Mouse (Mus musculus) kidney, embryonic 14.5 days (tissue): ENCODE data around the gene Bcl2a1c. TPM values are rescaled to one million over a fixed set of nuclear protein-coding genes. Genes with fewer than 3 reads are reported as not detected.
"Not testable (repeated sequence)": the region's sequence is repeated elsewhere in the genome, so short reads cannot be mapped to it uniquely, and the experiment has no call there.

ENCODE experiments used
- ATAC-seq: fragments of 200-750 bp; cut with Nextera tagmentation; 2 replicates; pipeline ENCODE4 v1.8.0; 2017; ENCODE audit warnings: moderate number of reproducible peaks, mild to moderate bottlenecking, moderate TSS enrichment, moderate library complexity; ENCODE audit not compliant: low FRiP score, low TSS enrichment
- H3K27ac ChIP-seq: fragments of 300-500 bp; sonication (generic); 2 replicates; pipeline ENCODE4 v1.5.1; 2014; ENCODE audit warnings: low read depth, mild to moderate bottlenecking, low read length, moderate library complexity, mixed read lengths
- H3K27me3 ChIP-seq: fragments of 300-500 bp; sonication (generic); 2 replicates; pipeline ENCODE4 v1.6.1; 2014; ENCODE audit warnings: mild to moderate bottlenecking, low read length; ENCODE audit not compliant: control insufficient read depth, insufficient read depth
- H3K36me3 ChIP-seq: fragments of 300-500 bp; sonication (generic); 2 replicates; pipeline ENCODE4 v1.6.1; 2014; ENCODE audit warnings: low read length, mixed read lengths; ENCODE audit not compliant: control insufficient read depth, insufficient read depth
- H3K4me1 ChIP-seq: fragments of 300-500 bp; sonication (generic); 2 replicates; pipeline ENCODE4 v1.6.1; 2014; ENCODE audit warnings: low read length, mixed read lengths; ENCODE audit not compliant: control insufficient read depth, insufficient read depth
- H3K4me2 ChIP-seq: fragments of 300-500 bp; sonication (generic); replicated peaks from 2 replicates; pipeline ENCODE4 v1.6.1; 2014; ENCODE audit warnings: low read depth, mild to moderate bottlenecking, low read length
- H3K4me3 ChIP-seq: fragments of 300-500 bp; sonication (generic); 2 replicates; pipeline ENCODE4 v1.5.1; 2014; ENCODE audit warnings: mild to moderate bottlenecking, low read length
- H3K9ac ChIP-seq: fragments of 300-500 bp; sonication (generic); 2 replicates; pipeline ENCODE4 v1.6.1; 2014; ENCODE audit warnings: low read depth, mild to moderate bottlenecking, low read length, moderate library complexity
- H3K9me3 ChIP-seq: fragments of 300-500 bp; sonication (generic); 2 replicates; pipeline ENCODE4 v1.6.1; 2016; ENCODE audit warnings: low read length; ENCODE audit not compliant: control insufficient read depth
- WGBS: fragments of 180-500 bp; shearing (Covaris S2); extraction: QIAGEN DNeasy Blood & Tissue Kit; methylation state at CpG from one replicate; pipeline ENCODE4 v1.1.7; 2014; 5-methylcytosine and 5-hydroxymethylcytosine counted together
- polyA plus RNA-seq: library from polyadenylated mRNA; unstranded; fragments of >200 nt; fragmentation: Nextera tagmentation; extraction: Ambion mirVana; gene quantifications from 2 replicates; pipeline ENCODE4 v1.2.1, GENCODE M21; 2014

Bcl2a1c gene
- not detected in 2 replicates for polyA plus RNA-seq

- H3K9ac ChIP-seq, H3K27ac ChIP-seq, H3K4me3 ChIP-seq, ATAC-seq, H3K9me3 ChIP-seq, H3K27me3 ChIP-seq, H3K36me3 ChIP-seq, H3K4me2 ChIP-seq, H3K4me1 ChIP-seq: not testable (repeated sequence)
- 65% methylated on average over 9 of the region's 9 CpGs for WGBS
These were observed at the start of gene Bcl2a1c for GRCm38 (mm10) chr9:114329855-114330254. Gene Bcl2a1c (plus strand): TSS chr9:114330135.

- not testable (repeated sequence) for H3K27ac ChIP-seq, H3K9ac ChIP-seq, H3K4me3 ChIP-seq, H3K27me3 ChIP-seq, H3K4me2 ChIP-seq, H3K36me3 ChIP-seq, ATAC-seq, H3K4me1 ChIP-seq, H3K9me3 ChIP-seq
These were observed 24.0 kb upstream of the Bcl2a1c start for GRCm38 (mm10) chr9:114305957-114306356.

GRCm38 (mm10) chr9:114311752-114312151, 18.2 kb upstream of the Bcl2a1c start:
- H3K27me3 ChIP-seq, ATAC-seq, H3K9me3 ChIP-seq, H3K9ac ChIP-seq, H3K4me3 ChIP-seq, H3K36me3 ChIP-seq, H3K4me1 ChIP-seq, H3K4me2 ChIP-seq, H3K27ac ChIP-seq: not testable (repeated sequence)
- WGBS: 88% methylated on average over 2 of the region's 2 CpGs

GRCm38 (mm10) chr9:114318021-114318420, 11.9 kb upstream of the Bcl2a1c start:
- Histone ChIP-seq H3K9me3 (no peaks in the 10 kb centered on the region), H3K4me1 (no peaks in the 10 kb centered on the region), H3K4me3 (no peak overlapping the region), H3K4me2 (no peak overlapping the region), H3K27ac (no peak overlapping the region), H3K27me3 (no peaks in the 10 kb centered on the region), H3K9ac (no peak overlapping the region), H3K36me3 (no peaks in the 10 kb centered on the region)
- ATAC-seq: peak; percentile 35; the same call in 1 of the 2 replicates
- 7% methylated on average over 2 of the region's 2 CpGs for WGBS

- Histone ChIP-seq H3K4me3 (no peak overlapping the region), H3K9me3 (no peaks in the 10 kb centered on the region), H3K27ac (no peak overlapping the region), H3K9ac (no peak overlapping the region), H3K27me3 (no peaks in the 10 kb centered on the region), H3K36me3 (no peaks in the 10 kb centered on the region), H3K4me1 (no peaks in the 10 kb centered on the region), H3K4me2 (no peak overlapping the region)
- WGBS: 64% methylated on average over 3 of the region's 3 CpGs
- no peak for ATAC-seq
These were observed 3.8 kb upstream of the Bcl2a1c start for GRCm38 (mm10) chr9:114326011-114326748.

- H3K4me1 ChIP-seq, H3K9me3 ChIP-seq, H3K4me2 ChIP-seq, H3K36me3 ChIP-seq, H3K27ac ChIP-seq, ATAC-seq, H3K27me3 ChIP-seq, H3K4me3 ChIP-seq, H3K9ac ChIP-seq: not testable (repeated sequence)
These were observed 1.6 kb upstream of the Bcl2a1c start for GRCm38 (mm10) chr9:114328332-114328731.

GRCm38 (mm10) chr9:114367783-114368470, 38.0 kb downstream of the Bcl2a1c start:
- H3K27ac ChIP-seq: no peak overlapping the region
- no peaks in the 10 kb centered on the region for H3K27me3 ChIP-seq
- H3K4me3 ChIP-seq: peak overlapping the region; percentile 50
- H3K9me3 ChIP-seq: no peaks in the 10 kb centered on the region
- peak overlapping the region; percentile 61 for H3K9ac ChIP-seq
- peak; percentile 89 for ATAC-seq
- no peaks in the 10 kb centered on the region for H3K36me3 ChIP-seq
- peak overlapping the region; percentile 96 for H3K4me2 ChIP-seq
- under 1% methylated on average over 48 of the region's 48 CpGs for WGBS
- 0 out of 2 replicates have a peak, but pooled peaks cover 2% of the 10 kb centered on the region for H3K4me1 ChIP-seq

- ATAC-seq: peak; percentile 20; the same call in 1 of the 2 replicates
- WGBS: 12% methylated on average over 12 of the region's 12 CpGs
These were observed 38.5 kb downstream of the Bcl2a1c start for GRCm38 (mm10) chr9:114368471-114368858.

GRCm38 (mm10) chr9:114369389-114369788, 39.5 kb downstream of the Bcl2a1c start:
- not testable (repeated sequence) for H3K9me3 ChIP-seq, H3K4me1 ChIP-seq, H3K36me3 ChIP-seq, ATAC-seq, H3K4me3 ChIP-seq, H3K4me2 ChIP-seq, H3K27me3 ChIP-seq, H3K27ac ChIP-seq, H3K9ac ChIP-seq
- WGBS: 60% methylated on average over 5 of the region's 5 CpGs

More at GRCm38 (mm10) chr9:114368471-114368858, 38.5 kb downstream of the Bcl2a1c start:
- no peaks in the 10 kb centered on the region for H3K27me3 ChIP-seq
- H3K36me3 ChIP-seq: no peaks in the 10 kb centered on the region
- H3K9me3 ChIP-seq: no peaks in the 10 kb centered on the region
- peak overlapping the region; percentile 50 for H3K4me3 ChIP-seq
- H3K4me2 ChIP-seq: peak overlapping the region; percentile 96
- no peak overlapping the region for H3K27ac ChIP-seq
- H3K9ac ChIP-seq: peak overlapping the region; percentile 61
- H3K4me1 ChIP-seq: 0 out of 2 replicates have a peak, but pooled peaks cover 2% of the 10 kb centered on the region
